Mouse (Mus musculus) forebrain, embryonic 13.5 days (tissue): ENCODE results near the gene Ankrd26. TPM values are rescaled to one million over a fixed set of nuclear protein-coding genes. Genes with fewer than 3 reads are reported as not detected.

Source experiments
- ATAC-seq: fragments of 200-750 bp; cut with Nextera tagmentation; 2 replicates; pipeline ENCODE4 v1.8.0; 2017
- H3K27ac ChIP-seq: fragments of 300-500 bp; sonication (generic); 2 replicates; pipeline ENCODE4 v1.5.1; 2015; ENCODE audit warnings: inconsistent platforms, mild to moderate bottlenecking, moderate library complexity
- H3K27me3 ChIP-seq: fragments of 300-500 bp; sonication (generic); 2 replicates; pipeline ENCODE4 v1.6.1; 2015; ENCODE audit warnings: mild to moderate bottlenecking, inconsistent platforms
- H3K36me3 ChIP-seq: fragments of 300-500 bp; sonication (generic); 2 replicates; pipeline ENCODE4 v1.6.1; 2015; ENCODE audit warnings: mild to moderate bottlenecking, inconsistent platforms; ENCODE audit not compliant: poor library complexity, severe bottlenecking
- H3K4me1 ChIP-seq: fragments of 300-500 bp; sonication (generic); 2 replicates; pipeline ENCODE4 v1.6.1; 2015; ENCODE audit warnings: inconsistent platforms
- H3K4me2 ChIP-seq: fragments of 300-500 bp; sonication (generic); 2 replicates; pipeline ENCODE4 v1.6.1; 2015; ENCODE audit warnings: inconsistent platforms, mild to moderate bottlenecking, moderate library complexity
- H3K4me3 ChIP-seq: fragments of 300-500 bp; sonication (generic); 2 replicates; pipeline ENCODE4 v1.5.1; 2015; ENCODE audit warnings: mild to moderate bottlenecking, inconsistent platforms
- H3K9ac ChIP-seq: fragments of 300-500 bp; sonication (generic); 2 replicates; pipeline ENCODE4 v1.6.1; 2015; ENCODE audit warnings: mild to moderate bottlenecking, inconsistent platforms
- H3K9me3 ChIP-seq: fragments of 300-500 bp; sonication (generic); replicated peaks from 2 replicates; pipeline ENCODE4 v1.6.1; 2016; ENCODE audit warnings: inconsistent platforms
- WGBS: fragments of 180-500 bp; shearing (Covaris S2); methylation state at CpG from one replicate; pipeline ENCODE4 v1.1.7; 2015; 5-methylcytosine and 5-hydroxymethylcytosine counted together
- polyA plus RNA-seq: library from polyadenylated mRNA; unstranded; fragments of >200 nt; fragmentation: Nextera tagmentation; extraction: Ambion mirVana; gene quantifications from 2 replicates; pipeline ENCODE4 v1.2.1, GENCODE M21; 2015

Ankrd26 gene
- polyA plus RNA-seq, 1 experiment from 2014 or later = 25.8 TPM

DNA sequence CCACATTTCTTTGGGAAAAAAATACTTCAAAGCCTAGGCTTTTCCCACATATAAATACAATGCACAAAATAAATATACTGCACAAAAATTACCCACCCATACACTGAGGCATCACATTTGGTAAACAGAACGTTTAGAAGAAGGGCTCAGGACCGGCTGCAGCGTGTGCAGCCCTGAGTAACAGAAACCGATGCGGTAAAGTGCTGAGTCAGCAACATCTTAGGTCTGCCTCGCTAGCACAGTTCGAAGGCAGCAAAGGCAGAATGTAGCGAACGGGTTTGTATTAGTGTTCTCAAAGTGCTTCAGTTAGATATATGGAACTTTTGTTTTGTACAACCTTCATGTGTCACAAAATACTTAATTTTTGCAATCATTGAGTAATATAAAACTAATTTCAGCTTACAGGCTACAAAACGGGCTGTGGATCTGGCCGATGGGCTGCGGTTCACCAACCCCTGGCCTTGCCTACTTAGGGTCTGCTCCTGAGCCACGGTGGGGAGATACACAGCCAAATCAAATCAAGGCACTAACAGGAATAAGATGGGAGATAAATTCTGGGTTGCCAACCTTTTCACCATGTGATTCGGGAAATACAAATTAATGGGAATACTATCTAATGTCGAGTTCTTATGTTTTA is 99.8 kb downstream of the Ankrd26 start:
- Histone ChIP-seq H3K4me2 (no peak overlapping the region), H3K9me3 (no peaks in the 10 kb centered on the region), H3K27ac (no peak overlapping the region), H3K9ac (no peak overlapping the region), H3K36me3 (peaks cover 17% of the 10 kb centered on the region), H3K27me3 (peaks cover 21% of the 10 kb centered on the region), H3K4me1 (no peaks in the 10 kb centered on the region), H3K4me3 (no peak overlapping the region)
- no peak for ATAC-seq
- 80% methylated on average over 15 of the region's 15 CpGs for WGBS

GRCm38 (mm10) chr6:118457726-118458125 is 104.3 kb downstream of the Ankrd26 start:
- H3K4me1 ChIP-seq = peaks cover 18% of the 10 kb centered on the region
- ATAC-seq = no peak
- peaks cover 5% of the 10 kb centered on the region for H3K27me3 ChIP-seq
- no peak overlapping the region for H3K9ac ChIP-seq
- no peak overlapping the region for H3K4me2 ChIP-seq
- H3K36me3 ChIP-seq = no peaks in the 10 kb centered on the region
- WGBS = 92% methylated on average over 1 of the region's 1 CpGs
- no peak overlapping the region for H3K27ac ChIP-seq
- no peaks in the 10 kb centered on the region for H3K9me3 ChIP-seq
- H3K4me3 ChIP-seq = no peak overlapping the region

DNA sequence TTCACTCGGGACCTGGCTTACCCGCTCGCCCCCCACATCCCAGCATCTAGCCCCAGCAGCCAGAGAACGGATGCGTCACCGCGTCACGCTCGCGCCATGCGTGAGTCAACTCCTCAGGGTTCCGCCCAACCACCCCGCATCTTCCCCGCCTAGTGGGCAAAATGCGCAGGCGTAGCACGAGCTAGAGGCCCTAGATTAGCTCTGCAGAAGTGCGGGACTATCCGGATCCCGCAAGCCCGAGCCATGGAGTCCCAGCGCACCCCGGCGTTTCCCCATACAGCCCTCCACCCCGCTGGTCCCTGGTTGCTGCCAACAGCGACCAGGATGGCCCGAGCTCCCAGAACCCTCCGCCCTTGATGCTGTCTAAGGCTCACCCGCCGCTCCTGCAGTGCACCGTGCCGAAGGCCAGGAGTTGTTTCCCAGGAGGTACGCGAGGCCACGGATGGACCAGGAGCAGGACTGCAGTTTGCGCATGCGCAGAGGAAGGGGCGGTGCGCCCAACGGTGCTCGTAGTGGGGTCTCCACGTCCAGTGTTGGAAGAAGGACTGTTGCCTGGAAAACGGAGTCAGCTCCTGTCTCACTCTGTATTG is 106.9 kb downstream of the Ankrd26 start, which contains the start of gene Zfp248:
Gene Zfp248 (minus strand): TSS at position 487 of the 590 bp plus-strand sequence.
- peak within 1 kb of the TSS; percentile 96 for H3K27ac ChIP-seq
- peak; percentile 98 for ATAC-seq
- H3K4me3 ChIP-seq = peak within 1 kb of the TSS; percentile 60
- no peaks in the 10 kb centered on the region for H3K9me3 ChIP-seq
- under 1% methylated on average over 43 of the region's 43 CpGs for WGBS
- peak within 1 kb of the TSS; percentile 77 for H3K9ac ChIP-seq
- H3K4me2 ChIP-seq = peak within 1 kb of the TSS; percentile 65
- H3K36me3 ChIP-seq = peaks cover 5% of the 10 kb centered on the region; the same call in 1 of the 2 replicates
- peaks cover 5% of the 10 kb centered on the region for H3K27me3 ChIP-seq
- peaks cover 18% of the 10 kb centered on the region for H3K4me1 ChIP-seq

- 48% methylated on average over 8 of the region's 8 CpGs for WGBS
- Histone ChIP-seq H3K9ac (peak overlapping the region; percentile 77), H3K4me1 (peaks cover 18% of the 10 kb centered on the region), H3K9me3 (no peaks in the 10 kb centered on the region), H3K4me3 (peak overlapping the region; percentile 60), H3K36me3 (peaks cover 5% of the 10 kb centered on the region; the same call in 1 of the 2 replicates), H3K27ac (peak overlapping the region; percentile 96; the same call in 1 of the 2 replicates), H3K27me3 (peaks cover 5% of the 10 kb centered on the region), H3K4me2 (peak overlapping the region; percentile 65)
- ATAC-seq = 0 out of 2 replicates have a peak, but pooled peaks have one; percentile 2
These were observed 107.6 kb downstream of the Ankrd26 start for GRCm38 (mm10) chr6:118454452-118454851.

Other genes with a start within 250 kb of the Ankrd26 start
- gene Bms1, start 142.8 kb downstream of the Ankrd26 start, polyA plus RNA-seq = 27.4 and 31.0 TPM in 2 replicates
- gene Zfp248, start 106.7 kb downstream of the Ankrd26 start, polyA plus RNA-seq = 10.2 and 10.4 TPM in 2 replicates
- 6.3 and 7.4 TPM in 2 replicates for gene Zfp9, start 82.9 kb downstream of the Ankrd26 start, polyA plus RNA-seq